Mouse (Mus musculus) bone marrow macrophage, adult 2 months (primary cell): ENCODE measurements around the gene Pik3r1.

Experiments
- CTCF ChIP-seq: IDR thresholded peaks from 2 replicates; pipeline ENCODE4 v1.5.1; 2012; ENCODE audit warnings: low read depth, mild to moderate bottlenecking, low read length, moderate library complexity
- POLR2A ChIP-seq: IDR thresholded peaks from 2 replicates; pipeline ENCODE4 v1.6.1; 2012; ENCODE audit warnings: mild to moderate bottlenecking, low read depth, low read length, borderline replicate concordance

- TF ChIP-seq POLR2A (no peak), CTCF (no peak)
Observed at GRCm38 (mm10) chr13:101661567-101661966, 106.5 kb downstream of the Pik3r1 start.
